Mouse (Mus musculus): ENCODE measurements around the gene Limd2.

Limd2 gene

DNA sequence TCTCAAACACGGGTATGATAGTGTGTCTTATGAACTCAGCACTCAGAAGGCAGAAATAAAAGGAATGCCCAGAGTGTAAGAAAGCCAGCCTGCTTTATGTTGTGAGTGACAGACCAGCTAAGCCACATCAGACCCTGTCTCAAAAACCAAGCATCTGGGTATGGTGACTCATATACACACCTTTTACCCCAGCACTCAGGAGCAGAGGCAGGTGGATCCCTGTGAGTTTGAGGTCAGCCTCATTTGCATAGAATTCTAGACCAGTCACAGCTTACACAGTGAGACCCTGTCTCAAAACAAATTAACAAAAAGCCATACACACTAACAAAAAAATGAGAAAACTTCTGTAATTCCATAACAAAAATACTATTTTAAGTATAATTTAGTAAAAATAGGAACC, 34.8 kb downstream of the Limd2 start:
- DNase-seq (ENCODE audit: low spot score), result peak; percentile 26

DNA sequence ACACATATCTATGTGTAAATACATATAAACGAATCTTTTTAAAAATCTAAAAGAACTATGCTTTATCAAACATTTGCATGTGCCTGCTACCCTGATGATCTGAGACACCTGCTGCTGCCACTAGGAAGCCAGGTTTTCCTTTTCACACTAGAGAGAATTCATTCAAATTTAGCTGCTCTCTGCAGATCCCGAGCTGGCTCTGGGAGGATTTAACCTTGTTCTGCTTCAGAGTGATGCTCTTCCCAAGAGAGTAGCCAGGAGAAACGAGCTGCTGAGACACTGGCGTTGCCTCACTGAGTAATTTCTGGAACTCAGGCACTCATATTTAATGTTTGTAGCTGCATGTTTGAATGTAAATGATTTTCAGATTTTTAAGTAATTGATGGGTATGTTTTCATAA, 35.9 kb downstream of the Limd2 start:
- DNase-seq (ENCODE audit: low spot score), result no peak

DNA sequence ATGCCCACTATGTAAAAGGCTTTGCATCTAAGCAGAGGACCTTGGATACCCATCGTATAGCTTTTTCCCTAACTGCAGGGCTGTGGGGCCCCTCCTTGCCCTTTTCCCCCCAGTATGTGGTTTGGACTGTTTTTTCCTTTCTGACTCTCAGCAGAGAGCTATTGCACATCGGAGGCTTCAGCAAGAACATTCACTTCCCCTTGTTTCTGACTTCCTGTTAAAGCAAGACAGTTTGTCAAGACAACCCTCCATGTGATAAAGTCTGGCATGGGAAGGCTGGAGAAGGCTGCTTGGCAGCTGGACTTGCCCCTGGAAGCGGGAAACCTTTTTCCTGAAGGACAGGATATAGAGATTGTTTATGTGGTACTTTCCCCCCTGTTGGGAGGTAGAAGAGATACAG, 37.9 kb downstream of the Limd2 start:
- peak; percentile 60 for DNase-seq (ENCODE audit: low spot score)

DNA sequence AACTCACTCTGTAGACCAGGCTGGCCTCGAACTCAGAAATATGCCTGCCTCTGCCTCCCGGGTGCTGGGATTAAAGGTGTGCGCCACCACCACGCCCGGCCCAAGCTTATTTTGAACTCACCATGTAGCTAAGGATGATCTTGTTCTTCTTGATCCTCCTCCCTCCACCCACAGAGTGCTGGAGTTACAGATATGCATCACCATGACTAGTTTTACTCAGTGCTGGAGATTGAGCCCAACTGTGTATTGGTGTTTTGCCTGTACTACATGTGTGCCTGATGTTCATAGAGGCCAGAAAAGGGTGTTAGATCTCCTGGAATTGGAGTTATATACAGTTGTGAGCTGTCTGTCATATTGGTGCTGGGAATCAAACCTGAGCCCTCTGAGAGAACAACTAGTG, 38.4 kb downstream of the Limd2 start:
- peak; percentile 11 for DNase-seq (ENCODE audit: low spot score)

DNA sequence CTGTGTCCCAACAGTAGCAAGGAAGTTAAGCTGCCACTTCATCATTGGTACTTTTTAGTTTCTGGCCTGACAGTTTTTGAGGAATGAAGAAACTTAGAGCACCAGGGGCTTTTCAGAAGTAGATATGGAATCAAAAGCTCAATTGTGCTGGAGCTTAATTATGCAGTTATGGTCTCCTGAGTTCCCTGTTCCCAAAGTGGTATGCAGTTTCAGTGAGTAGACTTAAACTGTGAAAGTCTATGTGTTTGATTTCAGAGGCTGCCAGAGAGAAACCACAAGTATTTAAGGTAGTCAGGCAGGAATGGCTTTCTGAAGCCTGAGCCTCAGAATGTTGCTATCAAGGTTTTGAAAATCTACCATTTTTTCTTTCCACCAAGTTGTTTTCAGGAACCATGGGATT, 49.0 kb downstream of the Limd2 start:
- DNase-seq (ENCODE audit: low spot score), result no peak
